Comparison of ENCODE assay signal across 16 mouse cellular contexts in genomic region chr16:9941306-9941930, GRCm38 (mm10). TPM values are rescaled to one million over a fixed set of nuclear protein-coding genes. Genes with fewer than 3 reads are reported as not detected.
DNase-seq lines count a peak whose midpoint lies in the region; TF ChIP-seq lines count a peak whose summit lies in the region.
"Had no signal": no experiment of that assay in that cellular context is flagged by ENCODE, and none has a peak within 500 bp of the region (broad histone marks: within the 10 kb centered on the region; RNA-seq: fewer than 3 reads in every experiment).

No protein-coding gene starts in this region.

- H3K9ac ChIP-seq in CH12.LX (ENCODE audit: insufficient read depth, low read depth): no peak overlapping the region
- H3K9ac ChIP-seq: heart, embryonic 15.5 days had no signal

- H3K9me3 ChIP-seq in CH12.LX (replicated peaks; ENCODE audit: low read length): no peaks in the 10 kb centered on the region
- H3K9me3 ChIP-seq: G1E; heart, embryonic 15.5 days had no signal

- no peak for TF ChIP-seq EP300 in CH12.LX (IDR thresholded peaks at IDR 0.05; ENCODE audit: low read length)

- TF ChIP-seq RAD21 in CH12.LX (IDR thresholded peaks at IDR 0.05; ENCODE audit: low read depth, low read length): no peak; the same call in 1 of the 2 replicates

- in situ Hi-C loops in CH12.LX (cut with MboI; ENCODE audit: low pct_ligation_motif_present, low pct_unique_long_range_greater_than_20kb, low sequenced_read_pairs): no loop called here

- 23% methylated on average over 8 of the region's 8 CpGs for WGBS in kidney, adult 2 months
- 12% methylated on average over 8 of the region's 8 CpGs for WGBS in cerebellum, adult 2 months
- WGBS in thymus, adult 2 months: 43% methylated on average over 8 of the region's 8 CpGs

- no peaks in the 10 kb centered on the region for H3K27me3 ChIP-seq in kidney, adult 2 months (replicated peaks; ENCODE audit: control insufficient read depth, insufficient read depth, low read length)
- peaks cover 8% of the 10 kb centered on the region for H3K27me3 ChIP-seq in CH12.LX (replicated peaks)
- no peaks in the 10 kb centered on the region for H3K27me3 ChIP-seq in cerebellum, adult 2 months (ENCODE audit: control insufficient read depth, insufficient read depth, low read length)
- no peaks in the 10 kb centered on the region for H3K27me3 ChIP-seq in thymus, adult 2 months (ENCODE audit: control insufficient read depth, insufficient read depth, low read length)
- H3K27me3 ChIP-seq: heart, embryonic 15.5 days had no signal

- no peaks in the 10 kb centered on the region for H3K36me3 ChIP-seq in kidney, adult 2 months (ENCODE audit: control insufficient read depth, insufficient read depth, low read length)
- no peaks in the 10 kb centered on the region for H3K36me3 ChIP-seq in CH12.LX (replicated peaks in 1 of 2; ENCODE audit: control insufficient read depth in 1 of 2, insufficient read depth in 1 of 2, low read length in 1 of 2)
- H3K36me3 ChIP-seq in thymus, adult 2 months (ENCODE audit: control insufficient read depth, insufficient read depth, low read length): no peaks in the 10 kb centered on the region
- H3K36me3 ChIP-seq: G1E; heart, embryonic 15.5 days had no signal

- TF ChIP-seq POLR2A in kidney, adult 2 months (IDR thresholded peaks at IDR 0.05; ENCODE audit: low read depth, low read length): no peak
- no peak for TF ChIP-seq POLR2A in CH12.LX (IDR thresholded peaks at IDR 0.05; ENCODE audit: low read depth, low read length)
- no peak for TF ChIP-seq POLR2A in cerebellum, adult 2 months (IDR thresholded peaks at IDR 0.05; ENCODE audit: borderline replicate concordance, insufficient read depth, low read length)
- no peak for TF ChIP-seq POLR2A in thymus, adult 2 months (IDR thresholded peaks at IDR 0.05; ENCODE audit: control insufficient read depth, extremely low read depth, insufficient read depth, low read length, poor library complexity)

- no peaks in the 10 kb centered on the region; the same call in 1 of the 2 replicates for H3K4me1 ChIP-seq in kidney, adult 2 months (ENCODE audit: control insufficient read depth, insufficient read depth, low read length)
- no peaks in the 10 kb centered on the region for H3K4me1 ChIP-seq in CH12.LX (ENCODE audit: control insufficient read depth in 1 of 2, insufficient read depth in 2 of 2)
- H3K4me1 ChIP-seq in cerebellum, adult 2 months (ENCODE audit: control insufficient read depth, insufficient read depth, low read length): peaks cover 39% of the 10 kb centered on the region
- no peaks in the 10 kb centered on the region for H3K4me1 ChIP-seq in thymus, adult 2 months (replicated peaks; ENCODE audit: control insufficient read depth, insufficient read depth, low read length)
- H3K4me1 ChIP-seq: heart, embryonic 15.5 days had no signal

- H3K27ac ChIP-seq in kidney, adult 2 months (ENCODE audit: insufficient read depth, low read depth, low read length): no peak overlapping the region
- no peak overlapping the region for H3K27ac ChIP-seq in CH12.LX (ENCODE audit: insufficient read depth, low read depth)
- H3K27ac ChIP-seq in cerebellum, adult 2 months (ENCODE audit: insufficient read depth, low read length): peak overlapping the region; percentile 68
- no peak overlapping the region for H3K27ac ChIP-seq in thymus, adult 2 months (ENCODE audit: control insufficient read depth, insufficient read depth, low read length)
- H3K27ac ChIP-seq: gastrocnemius, adult 2 months; heart, embryonic 15.5 days had no signal

- DNase-seq in adrenal gland, adult 2 months: peak; percentile 25
- no peak for DNase-seq in adrenal gland, postnatal 4 days (ENCODE audit: low spot score in 2 of 2)
- DNase-seq in kidney, postnatal 10 days: peak; percentile 6
- no peak for DNase-seq in kidney, adult 2 months
- DNase-seq in CH12.LX (ENCODE audit: extremely low read depth): peak; percentile 14
- peak; percentile 69 to 74 for DNase-seq in cerebellum, adult 2 months
- DNase-seq in thymus, adult 2 months: no peak
- DNase-seq in layer of hippocampus, adult 9-10 months (ENCODE audit: low spot score): no peak
- DNase-seq: gastrocnemius, adult 2 months; left cerebral cortex, postnatal 4 days; thymus, postnatal 14 days had no signal

- dilution Hi-C loops in CH12.LX (cut with MboI; ENCODE audit: extremely low pct_ligation_motif_present, extremely low pct_unique_long_range_greater_than_20kb, low sequenced_read_pairs): no loop called here

- H3K79me2 ChIP-seq in CH12.LX (replicated peaks; ENCODE audit: control insufficient read depth, extremely low read depth, insufficient read depth, poor library complexity, severe bottlenecking): no peaks in the 10 kb centered on the region

- H3K4me2 ChIP-seq in CH12.LX (ENCODE audit: insufficient read depth, low read depth, poor library complexity, severe bottlenecking): no peak overlapping the region
- H3K4me2 ChIP-seq: heart, embryonic 15.5 days had no signal

- no peak; the same call in 1 of the 2 replicates for TF ChIP-seq CTCF in kidney, adult 2 months (conservative IDR thresholded peaks at IDR 0.05; ENCODE audit: insufficient read depth, insufficient read length, low read depth, low read length)
- TF ChIP-seq CTCF in CH12.LX (conservative IDR thresholded peaks at IDR 0.05 in 1 of 2, IDR thresholded peaks at IDR 0.05 in 1 of 2; ENCODE audit: low read depth in 2 of 2, low read length in 2 of 2): peak; percentile 20 to 45; a peak in 3 of 4 replicates
- TF ChIP-seq CTCF in cerebellum, adult 2 months (IDR thresholded peaks at IDR 0.05; ENCODE audit: borderline replicate concordance, insufficient read depth, low read depth, low read length): peak; percentile 36; the same call in 1 of the 2 replicates
- no peak for TF ChIP-seq CTCF in thymus, adult 2 months (IDR thresholded peaks at IDR 0.05; ENCODE audit: borderline replicate concordance, control insufficient read depth, extremely low read depth, insufficient read depth, low read length, poor library complexity)

- H3K4me3 ChIP-seq in kidney, adult 2 months (ENCODE audit: insufficient read depth, low read depth, low read length): no peak overlapping the region
- no peak overlapping the region for H3K4me3 ChIP-seq in CH12.LX (replicated peaks in 1 of 3; ENCODE audit: low read depth in 2 of 3, low read length in 2 of 3, poor library complexity in 1 of 3)
- no peak overlapping the region for H3K4me3 ChIP-seq in cerebellum, adult 2 months (replicated peaks; ENCODE audit: insufficient read depth, low read depth, low read length)
- H3K4me3 ChIP-seq in thymus, adult 2 months (ENCODE audit: control insufficient read depth, insufficient read depth, low read length): no peak overlapping the region
- H3K4me3 ChIP-seq: gastrocnemius, adult 2 months; heart, embryonic 15.5 days had no signal

TF ChIP-seq in CH12.LX, 34 proteins besides CTCF, POLR2A, EP300 and RAD21:
- TF ChIP-seq USF2 (conservative IDR thresholded peaks at IDR 0.05; ENCODE audit: low read depth, low read length): no peak
- TF ChIP-seq PAX5 (IDR thresholded peaks at IDR 0.05; ENCODE audit: low read length): no peak
- no peak for TF ChIP-seq TBP (conservative IDR thresholded peaks at IDR 0.05; ENCODE audit: low read depth, low read length)
- no peak for TF ChIP-seq IRF4 (IDR thresholded peaks at IDR 0.05; ENCODE audit: low read depth, low read length)
- TF ChIP-seq SMC3 (IDR thresholded peaks at IDR 0.05; ENCODE audit: low read depth, low read length): peak; percentile 13; the same call in 1 of the 2 replicates
- TF ChIP-seq MAFK (IDR thresholded peaks at IDR 0.05; ENCODE audit: insufficient replicate concordance, low read length): peak; percentile 86

RNA-seq across cellular contexts. Expression of gene Grin2a, which starts 53.9 kb away (rescaled TPM):
- 1 to 10 TPM in 1 of 2 experiments, under 1 TPM in 1; 0.55 to 1.2 TPM for total RNA-seq in adrenal gland, adult 2 months (2021)
- polyA plus RNA-seq in adrenal gland, adult 2 months (2012; rRNA removed): 0.06 and 0.56 TPM in 2 replicates
- 1 to 10 TPM; 2.9 TPM for total RNA-seq in adrenal gland, postnatal 4 days (2021)
- not detected in 2 replicates for polyA plus RNA-seq in kidney, adult 2 months (2012; rRNA removed)
- total RNA-seq in CH12.LX (2012; rRNA removed) (not detected in 2 replicates), CH12.LX (2014; rRNA removed) (not detected in 2 replicates)
- not detected in 2 replicates for polyA plus RNA-seq in CH12.LX (2012; ENCODE audit: insufficient read length, low read depth)
- polyA plus RNA-seq in cerebellum, adult 2 months (2012; rRNA removed): 16.5 and 17.4 TPM in 2 replicates
- polyA plus RNA-seq in thymus, adult 2 months (2012; rRNA removed): 0.05 TPM in 1 of 2 replicates, not detected in the other
- total RNA-seq: common myeloid progenitor, adult 5-6 weeks; megakaryocyte-erythroid progenitor cell, adult 5-6 weeks had no signal
- polyA plus RNA-seq: G1E; liver, embryonic 16.5 days had no signal

Comparison
In these comparisons a context has a peak if more than half of its experiments do, and no peak if none do; other contexts are left out.
1. DNase-seq: peak in adrenal gland, adult 2 months (single experiment), kidney, postnatal 10 days (single experiment), CH12.LX (single experiment) and cerebellum, adult 2 months (2 of 2); none in adrenal gland, postnatal 4 days (0 of 2), kidney, adult 2 months (single experiment), thymus, adult 2 months (single experiment) and layer of hippocampus, adult 9-10 months (single experiment).
2. CTCF ChIP-seq: peak in CH12.LX (2 of 2) and cerebellum, adult 2 months (single experiment); none in kidney, adult 2 months (single experiment) and thymus, adult 2 months (single experiment).
3. RNA of gene Grin2a, which starts 53.9 kb away (polyA plus RNA-seq): 16.5 to 17.4 TPM in cerebellum, adult 2 months; 0.06 to 0.56 TPM in adrenal gland, adult 2 months, not detected in CH12.LX, 0.05 TPM in thymus, adult 2 months and not detected in kidney, adult 2 months; every median in the first group is over 10 times any median in the second.